In the genomic region with DNA sequence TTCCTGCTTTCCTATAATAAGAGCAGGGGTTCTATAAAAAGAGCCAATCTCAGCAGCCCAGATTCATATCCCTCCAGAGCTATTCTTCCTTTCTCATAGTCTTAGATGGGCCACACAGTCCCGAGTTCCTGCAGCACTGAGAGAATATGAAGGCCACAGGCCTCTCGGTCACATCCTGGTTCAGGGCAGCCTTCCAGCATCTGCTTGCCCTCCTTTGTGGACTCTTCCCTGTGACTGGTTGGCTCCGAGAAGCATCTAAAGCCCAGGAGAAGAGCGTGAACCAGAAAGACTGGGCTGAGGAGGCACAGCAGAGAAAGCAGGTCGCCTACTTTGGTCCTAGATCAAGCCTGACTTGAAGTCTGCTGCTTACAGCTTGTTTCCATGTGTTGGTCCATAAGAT, we compare ENCODE assay signal across 9 mouse cellular contexts.
"Had no signal": no experiment of that assay in that cellular context is flagged by ENCODE, and none has a peak within 500 bp of the region (broad histone marks: within the 10 kb centered on the region; RNA-seq: fewer than 3 reads in every experiment).

No protein-coding gene starts in this region.

- H3K27ac ChIP-seq: limb, embryonic 15.5 days; liver, embryonic 14.5 days; neural tube, embryonic 15.5 days had no signal

- DNase-seq: lung, adult 18-20 months; midbrain, embryonic 14.5 days; right cerebral cortex, adult 18-20 months; right cerebral cortex, postnatal 25 days; thymus, postnatal 4 days had no signal

- H3K4me3 ChIP-seq: limb, embryonic 15.5 days; myocyte; neural tube, embryonic 15.5 days had no signal
